Mouse (Mus musculus): ENCODE data around the gene Szt2.

DNA sequence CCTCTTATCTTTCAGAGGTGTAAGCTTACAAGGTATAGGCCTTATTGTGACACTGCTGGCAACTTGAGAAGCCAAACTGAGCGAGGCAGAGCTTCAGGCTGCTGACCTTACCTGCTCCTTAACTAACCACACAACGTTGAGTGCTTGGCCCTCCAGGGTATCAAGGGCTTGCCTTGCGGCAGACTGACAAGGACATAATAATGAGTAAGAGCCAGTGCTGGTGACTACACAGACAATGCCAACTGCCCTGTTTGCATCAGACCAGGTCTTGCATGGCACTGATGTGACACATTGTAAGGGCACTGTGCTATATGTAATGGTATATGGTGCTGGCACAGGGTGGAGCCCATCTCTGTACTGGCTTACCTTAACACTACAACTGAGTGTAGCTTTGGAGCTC lies 40.5 kb downstream of the Szt2 start:
- TF ChIP-seq CTCF (IDR thresholded peaks at IDR 0.05; ENCODE audit: low read depth) (no peak), EP300 (IDR thresholded peaks at IDR 0.05; ENCODE audit: low read depth) (no peak)
